Mouse (Mus musculus) G1E (cell line): Measurements from ENCODE around the gene Coasy.

ENCODE experiments used
- CTCF ChIP-seq: IDR thresholded peaks from 2 replicates; pipeline ENCODE4 v1.5.1; 2012; ENCODE audit warnings: low read depth, low read length, inconsistent platforms, mixed read lengths
- GATA1 ChIP-seq: IDR thresholded peaks from 2 replicates; pipeline ENCODE4 v1.6.1; 2012; ENCODE audit warnings: borderline replicate concordance, low read length, inconsistent platforms, mixed read lengths
- GATA2 ChIP-seq: IDR thresholded peaks from 2 replicates; pipeline ENCODE4 v1.6.1; 2012; ENCODE audit warnings: low read depth, low read length, inconsistent platforms, borderline replicate concordance
- POLR2AphosphoS5 ChIP-seq: IDR thresholded peaks from 2 replicates; pipeline ENCODE4 v1.6.1; 2012; ENCODE audit warnings: low read depth, low read length, inconsistent platforms; ENCODE audit not compliant: insufficient replicate concordance
- TAL1 ChIP-seq: conservative IDR thresholded peaks from 2 replicates; pipeline ENCODE4 v1.6.1; 2012; ENCODE audit warnings: low read depth, low read length, inconsistent platforms, mixed read lengths

GRCm38 (mm10) chr11:101046440-101046839 lies 35.9 kb upstream of the Coasy start:
- TF ChIP-seq CTCF (no peak), GATA1 (no peak), POLR2AphosphoS5 (no peak), TAL1 (no peak), GATA2 (no peak)
